Mouse (Mus musculus): ENCODE measurements at regions not wholly inside any gene's neighbourhood (a gene's known extent, or its start where the extent isn't known, plus 50 kb on each side); places are given as distances from the start of the nearest gene placed in this dataset.

DNA sequence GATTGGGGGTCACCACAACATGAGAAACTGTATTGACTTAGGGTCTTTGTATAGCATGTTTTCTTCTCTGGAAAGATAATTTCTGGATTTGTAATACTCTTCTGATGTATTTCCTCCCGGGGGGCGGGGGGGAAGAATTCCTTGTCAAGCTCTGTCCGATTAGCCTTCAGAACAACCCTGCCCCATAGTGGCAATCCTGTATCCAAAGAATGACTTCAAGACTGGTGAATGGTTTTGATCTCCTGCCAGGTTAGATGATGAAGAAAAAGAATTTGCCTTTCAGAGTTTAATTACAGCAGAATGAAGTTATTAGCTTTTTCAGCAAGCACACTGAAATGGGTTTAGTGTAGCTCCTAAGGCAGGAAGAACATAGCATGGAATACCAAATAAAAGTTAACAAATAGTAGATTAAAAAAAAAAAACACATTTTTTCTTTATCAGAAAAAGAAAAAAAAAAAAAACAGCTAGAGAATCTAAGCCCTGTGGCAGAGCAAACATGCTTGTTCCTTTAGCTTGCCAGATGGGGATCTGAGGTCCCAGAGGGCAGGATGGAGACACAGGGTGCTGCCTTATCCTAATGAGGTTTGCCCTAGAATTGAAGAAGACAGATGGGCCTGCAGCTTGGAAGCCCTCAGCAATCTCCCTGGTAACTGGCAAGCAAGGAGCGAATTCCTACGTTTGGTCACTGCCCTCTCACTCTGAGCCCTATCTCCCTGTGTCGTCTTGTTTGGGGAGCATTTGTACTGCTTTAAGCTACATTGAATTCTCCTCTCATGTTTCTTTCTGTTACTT, 280.9 kb upstream of the Gm9972 start:
- no peak for DNase-seq

GRCm38 (mm10) chr11:42755415-42755814, 280.1 kb upstream of the Gm9972 start:
- DNase-seq, result no peak

DNA sequence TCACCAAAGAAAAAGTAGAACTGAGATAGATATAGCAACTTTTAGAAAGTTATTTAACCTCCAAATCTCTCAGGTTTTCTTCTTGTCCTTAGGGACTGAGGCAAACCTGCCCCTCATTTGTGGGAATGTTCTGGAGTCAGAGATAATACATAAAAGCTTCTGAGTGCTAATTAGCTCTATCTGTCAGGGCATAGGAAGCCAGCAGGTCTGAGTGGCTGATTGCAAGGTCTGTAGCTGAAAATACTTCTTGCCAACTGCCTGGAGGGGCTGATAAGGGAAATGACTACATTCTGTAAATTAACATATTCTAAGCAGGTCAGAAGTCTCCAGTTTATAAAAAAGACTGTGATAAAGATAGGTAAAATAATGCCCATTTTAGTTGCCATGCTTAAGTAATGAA, 270.3 kb upstream of the Gm9972 start:
- no peak for DNase-seq

- DNase-seq, result no peak
Observed at GRCm38 (mm10) chr11:42775074-42775676, 260.4 kb upstream of the Gm9972 start.

GRCm38 (mm10) chr11:42811487-42811886, 224.1 kb upstream of the Gm9972 start:
- DNase-seq, result no peak

GRCm38 (mm10) chr11:42815753-42816152, 219.8 kb upstream of the Gm9972 start:
- DNase-seq, result no peak

DNA sequence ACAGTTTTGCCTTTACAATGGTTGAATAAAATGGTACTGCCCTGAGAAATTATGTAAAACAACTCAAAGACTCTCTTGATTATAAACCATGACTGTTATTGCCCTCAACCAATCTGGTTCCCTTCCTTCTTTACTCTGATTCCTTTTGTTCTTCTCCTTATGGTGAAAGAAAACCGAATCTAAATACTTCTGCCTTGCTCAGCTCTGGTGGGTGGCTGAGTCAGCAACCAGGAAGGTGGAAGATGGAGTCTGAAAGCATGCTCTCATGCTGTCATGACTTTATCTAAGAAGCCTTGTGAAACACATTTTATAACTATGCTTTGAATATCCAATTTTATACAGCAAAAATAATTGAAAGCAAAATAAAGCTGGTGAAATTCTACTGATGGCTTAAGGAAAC, 212.7 kb upstream of the Gm9972 start:
- DNase-seq, result no peak

DNA sequence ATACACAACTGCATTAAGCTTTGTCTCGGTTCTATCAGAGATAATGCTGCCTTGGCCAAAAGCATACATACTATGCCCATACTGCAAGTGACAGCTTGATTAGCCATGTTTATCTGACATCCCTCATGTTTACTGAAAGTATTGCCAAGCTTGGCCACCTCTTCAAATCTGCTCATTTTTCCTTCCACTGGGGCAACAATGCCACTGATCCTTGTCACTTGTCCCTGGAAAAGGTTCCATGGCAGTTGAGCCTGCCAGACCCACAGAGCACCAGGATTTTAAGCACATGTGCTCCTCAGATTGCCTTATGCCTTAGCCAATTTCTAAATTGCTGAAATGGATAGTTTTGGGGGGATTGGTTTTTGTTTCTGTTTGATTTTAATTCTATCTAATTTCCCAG, 189.8 kb upstream of the Gm9972 start:
- DNase-seq, result no peak

DNA sequence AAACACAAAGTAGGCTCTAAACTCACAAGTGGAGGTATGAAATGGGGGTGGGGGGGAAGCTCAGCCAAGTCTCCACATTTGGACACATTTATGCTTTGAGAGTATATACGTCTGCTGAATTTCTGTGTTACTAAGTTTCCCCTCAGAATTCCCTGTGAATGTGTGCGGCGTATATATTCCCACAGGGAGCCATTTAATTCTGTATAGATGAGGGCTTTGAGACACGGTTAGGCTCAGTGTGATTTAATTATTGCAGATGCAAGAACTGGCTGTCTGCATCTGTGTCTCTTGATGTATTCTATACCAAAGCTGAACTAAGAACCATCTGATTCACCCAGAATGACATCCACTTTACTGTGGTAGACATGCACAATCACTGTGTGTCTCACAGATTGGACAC, 181.1 kb upstream of the Gm9972 start:
- DNase-seq, result no peak

GRCm38 (mm10) chr11:42857687-42858086, 177.9 kb upstream of the Gm9972 start:
- no peak for DNase-seq

DNA sequence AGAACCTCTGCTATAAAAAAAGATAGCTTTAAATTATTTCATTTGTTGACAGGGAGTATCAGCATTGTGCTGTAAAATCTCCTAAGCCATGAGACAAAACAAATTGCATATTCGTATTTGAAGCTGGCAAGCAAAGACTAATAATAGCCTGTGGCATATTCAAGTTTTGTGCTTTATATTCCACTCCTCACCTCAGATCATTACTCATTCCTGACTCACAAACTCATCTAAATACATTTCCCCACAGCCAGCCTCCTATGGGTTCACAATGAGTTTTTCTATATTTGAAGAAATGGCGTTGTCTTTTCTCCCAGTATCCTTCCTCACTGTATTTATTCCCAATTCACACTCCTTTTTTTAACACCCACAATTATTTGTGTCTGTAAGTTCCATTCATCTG, 161.5 kb upstream of the Gm9972 start:
- DNase-seq, result no peak

- DNase-seq, result no peak
Observed at GRCm38 (mm10) chr11:42900024-42900423, 135.5 kb upstream of the Gm9972 start.

GRCm38 (mm10) chr11:42903459-42904012, 132.0 kb upstream of the Gm9972 start:
- DNase-seq, result no peak

DNA sequence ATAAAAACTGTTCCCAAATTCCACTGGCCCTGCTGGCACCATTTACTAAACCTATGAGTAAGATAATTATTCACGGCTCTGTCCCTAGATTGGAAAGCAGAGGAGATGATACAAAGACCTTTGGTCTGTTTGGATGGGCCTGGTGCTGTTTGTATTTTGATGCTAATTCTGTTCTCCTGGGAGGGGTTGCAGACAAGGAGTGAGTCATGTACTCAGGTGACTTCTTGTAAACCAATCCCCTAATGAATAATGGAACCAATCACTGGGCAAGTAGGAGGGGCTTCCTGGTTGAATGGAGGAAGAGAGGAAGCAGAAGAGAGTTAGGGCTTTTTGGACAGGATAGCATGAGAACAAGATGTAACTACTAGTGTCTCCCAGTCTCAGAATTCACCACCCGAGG, 130.0 kb upstream of the Gm9972 start:
- no peak for DNase-seq

- DNase-seq, result no peak
Observed at GRCm38 (mm10) chr11:42906020-42906419, 129.5 kb upstream of the Gm9972 start.

GRCm38 (mm10) chr11:42916421-42917181, 118.9 kb upstream of the Gm9972 start:
- no peak for DNase-seq

DNA sequence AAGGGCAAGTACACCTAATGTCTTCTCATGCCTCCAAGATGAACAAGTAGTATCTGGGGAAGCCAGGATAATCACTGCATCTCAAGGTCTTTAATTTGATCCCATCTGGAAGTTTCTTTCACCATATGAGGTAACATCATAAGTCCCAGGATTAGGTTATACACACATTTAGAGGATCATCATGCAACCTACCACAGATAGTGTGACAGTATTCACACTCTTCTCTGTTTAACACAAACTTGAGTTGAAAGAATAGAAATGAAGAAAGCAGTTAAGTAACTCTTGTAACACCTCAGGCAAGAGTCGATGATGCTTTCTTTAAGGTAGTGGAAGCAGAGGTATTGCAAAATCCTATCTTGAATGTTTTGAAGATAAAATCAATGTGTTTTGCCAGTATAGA, 116.3 kb upstream of the Gm9972 start:
- DNase-seq, result no peak

GRCm38 (mm10) chr11:42927156-42927555, 108.4 kb upstream of the Gm9972 start:
- DNase-seq, result no peak

DNA sequence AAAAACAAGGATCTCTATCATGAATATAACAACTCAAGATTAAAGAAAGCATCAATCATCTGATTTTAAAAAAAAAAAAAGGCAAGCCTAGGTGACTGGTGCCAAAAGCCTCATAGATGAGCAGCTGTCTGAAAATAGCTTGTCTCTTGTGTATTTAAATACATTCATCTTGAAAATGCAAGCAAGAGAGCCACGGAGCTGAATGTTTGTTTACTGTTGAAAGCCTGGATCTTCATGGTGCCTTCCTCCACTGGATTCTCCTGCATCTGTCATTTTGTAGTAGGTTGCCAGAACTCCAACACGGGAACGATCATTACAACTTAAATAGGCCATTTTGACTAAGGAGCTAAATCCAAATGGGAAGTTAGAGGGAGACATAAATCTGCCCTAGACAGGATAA, 106.6 kb upstream of the Gm9972 start:
- DNase-seq, result no peak

- peak; percentile 59 for DNase-seq
Observed at GRCm38 (mm10) chr11:42939271-42939670, 96.3 kb upstream of the Gm9972 start.

DNA sequence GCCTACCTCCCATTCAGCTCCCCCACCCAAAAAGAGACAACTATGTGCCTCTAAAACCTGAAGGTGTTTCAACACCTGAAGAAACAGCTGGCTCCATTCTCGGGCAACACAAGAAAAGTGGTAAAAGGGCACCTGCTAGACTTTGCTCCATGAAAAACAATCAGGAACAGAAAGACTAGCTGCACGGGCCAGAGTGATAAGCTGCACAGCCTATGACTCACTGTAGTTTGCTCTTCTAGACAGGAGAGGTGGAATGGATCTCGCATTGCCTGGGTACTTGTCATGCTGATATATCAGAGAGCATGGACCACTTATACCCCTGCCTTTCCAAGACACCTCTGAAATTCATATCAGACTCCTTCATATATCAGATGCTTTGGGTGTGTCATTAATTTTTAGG, 94.0 kb upstream of the Gm9972 start:
- no peak for DNase-seq

GRCm38 (mm10) chr11:42942284-42942683, 93.3 kb upstream of the Gm9972 start:
- no peak for DNase-seq

DNA sequence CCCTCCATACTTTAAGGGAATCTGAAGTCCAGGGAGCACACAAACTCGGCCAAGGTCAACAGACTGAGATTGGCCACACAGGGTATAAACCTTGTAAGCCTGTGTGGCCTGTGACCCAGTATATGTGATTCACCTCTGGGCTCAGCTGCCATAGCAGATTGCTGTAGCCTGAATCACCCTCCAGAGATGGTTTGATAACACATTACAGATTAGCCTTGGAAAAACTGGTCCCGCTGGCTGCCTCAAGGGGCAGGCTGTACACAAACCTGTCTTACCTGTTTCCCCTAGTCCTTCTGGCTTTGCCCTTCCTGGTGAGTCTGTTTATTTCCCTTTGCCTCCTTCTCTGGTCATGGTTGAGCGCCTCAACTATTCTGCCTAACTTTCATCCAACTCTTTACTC, 91.0 kb upstream of the Gm9972 start:
- DNase-seq, result no peak

- no peak for DNase-seq
Observed at GRCm38 (mm10) chr11:42949823-42950222, 85.7 kb upstream of the Gm9972 start.
